Mouse (Mus musculus): Measurements from ENCODE around the gene Cyp2j5. TPM values are rescaled to one million over a fixed set of nuclear protein-coding genes. Genes with fewer than 3 reads are reported as not detected.

The Cyp2j5 gene
- not detected in 2 replicates for polyA plus RNA-seq (2012; rRNA removed)

- no peak for DNase-seq (ENCODE audit: low read depth in 1 of 2, low spot score in 2 of 2)
- H3K27ac ChIP-seq (ENCODE audit: insufficient read depth, low read length), result no peak within 1 kb of the TSS
- H3K4me1 ChIP-seq (ENCODE audit: control insufficient read depth, insufficient read depth, insufficient read length), result no peaks in the 10 kb centered on the region
- 96% methylated on average over 2 of the region's 2 CpGs for WGBS
- TF ChIP-seq POLR2A (IDR thresholded peaks at IDR 0.05; ENCODE audit: low read depth, low read length) (no peak), CTCF (IDR thresholded peaks at IDR 0.05; ENCODE audit: extremely low read depth, insufficient read depth, insufficient read length, insufficient replicate concordance) (no peak)
- no peak within 1 kb of the TSS for H3K4me3 ChIP-seq (ENCODE audit: extremely low read depth, insufficient read depth, insufficient read length)
- H3K36me3 ChIP-seq (ENCODE audit: control insufficient read depth, insufficient read depth, low read length), result no peaks in the 10 kb centered on the region
- no peaks in the 10 kb centered on the region for H3K27me3 ChIP-seq (ENCODE audit: control insufficient read depth, insufficient read depth, low read length)
Measured at GRCm38 (mm10) chr4:96663991-96664390, at the start of gene Cyp2j5. Gene Cyp2j5, minus strand, starts transcription at chr4:96664154.

DNA sequence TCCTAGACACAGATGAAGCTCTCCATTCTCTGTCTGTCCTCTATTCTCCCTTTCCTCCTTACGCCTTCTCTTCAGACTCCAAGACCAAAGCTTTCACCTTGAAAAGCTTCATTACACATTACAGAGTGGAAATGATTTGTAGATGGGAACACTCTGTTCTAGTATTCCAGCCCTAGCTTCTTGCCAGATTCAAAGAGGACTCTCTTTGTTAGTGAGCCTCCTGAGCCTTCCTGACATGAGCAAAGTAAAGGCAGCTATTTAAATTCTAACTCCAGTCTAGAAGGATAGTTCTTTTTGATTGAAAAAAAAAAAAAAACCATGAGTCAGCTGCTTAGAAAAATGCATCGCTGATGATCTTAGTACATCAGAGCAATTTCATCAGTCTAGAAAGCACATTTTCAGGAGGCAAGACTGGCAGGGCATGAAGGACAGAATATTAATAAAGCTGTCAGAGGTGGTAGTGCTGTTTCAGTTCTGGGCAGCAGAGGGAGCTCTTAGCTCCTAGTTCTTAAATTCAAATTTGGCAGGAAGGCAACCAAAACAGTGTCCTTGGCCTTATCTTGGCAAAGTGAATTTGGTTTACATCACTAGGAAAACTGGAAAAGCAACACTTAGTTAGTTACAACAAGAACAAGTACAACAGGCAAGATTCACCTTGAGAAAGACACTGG is 41.5 kb upstream of the Cyp2j5 start:
- H3K4me3 ChIP-seq (ENCODE audit: extremely low read depth, insufficient read depth, insufficient read length), result no peak overlapping the region
- no peaks in the 10 kb centered on the region for H3K27me3 ChIP-seq (ENCODE audit: control insufficient read depth, insufficient read depth, low read length)
- DNase-seq (ENCODE audit: low read depth in 1 of 2, low spot score in 2 of 2), result no peak
- H3K4me1 ChIP-seq (ENCODE audit: control insufficient read depth, insufficient read depth, insufficient read length), result no peaks in the 10 kb centered on the region
- no peaks in the 10 kb centered on the region for H3K36me3 ChIP-seq (ENCODE audit: control insufficient read depth, insufficient read depth, low read length)
- TF ChIP-seq CTCF (IDR thresholded peaks at IDR 0.05; ENCODE audit: extremely low read depth, insufficient read depth, insufficient read length, insufficient replicate concordance) (no peak), POLR2A (IDR thresholded peaks at IDR 0.05; ENCODE audit: low read depth, low read length) (no peak)
- WGBS, result 61% methylated on average over 2 of the region's 2 CpGs
- no peak overlapping the region for H3K27ac ChIP-seq (ENCODE audit: insufficient read depth, low read length)

GRCm38 (mm10) chr4:96698218-96698561 is 34.2 kb upstream of the Cyp2j5 start:
- H3K27ac ChIP-seq (ENCODE audit: insufficient read depth, low read length), result no peak overlapping the region
- H3K4me3 ChIP-seq (ENCODE audit: extremely low read depth, insufficient read depth, insufficient read length), result no peak overlapping the region
- TF ChIP-seq CTCF (IDR thresholded peaks at IDR 0.05; ENCODE audit: extremely low read depth, insufficient read depth, insufficient read length, insufficient replicate concordance) (no peak), POLR2A (IDR thresholded peaks at IDR 0.05; ENCODE audit: low read depth, low read length) (no peak)
- DNase-seq (ENCODE audit: low read depth in 1 of 2, low spot score in 2 of 2), result no peak
- H3K36me3 ChIP-seq (ENCODE audit: control insufficient read depth, insufficient read depth, low read length), result no peaks in the 10 kb centered on the region
- H3K4me1 ChIP-seq (ENCODE audit: control insufficient read depth, insufficient read depth, insufficient read length), result no peaks in the 10 kb centered on the region
- WGBS, result 84% methylated on average over 5 of the region's 5 CpGs
- H3K27me3 ChIP-seq (ENCODE audit: control insufficient read depth, insufficient read depth, low read length), result no peaks in the 10 kb centered on the region

DNA sequence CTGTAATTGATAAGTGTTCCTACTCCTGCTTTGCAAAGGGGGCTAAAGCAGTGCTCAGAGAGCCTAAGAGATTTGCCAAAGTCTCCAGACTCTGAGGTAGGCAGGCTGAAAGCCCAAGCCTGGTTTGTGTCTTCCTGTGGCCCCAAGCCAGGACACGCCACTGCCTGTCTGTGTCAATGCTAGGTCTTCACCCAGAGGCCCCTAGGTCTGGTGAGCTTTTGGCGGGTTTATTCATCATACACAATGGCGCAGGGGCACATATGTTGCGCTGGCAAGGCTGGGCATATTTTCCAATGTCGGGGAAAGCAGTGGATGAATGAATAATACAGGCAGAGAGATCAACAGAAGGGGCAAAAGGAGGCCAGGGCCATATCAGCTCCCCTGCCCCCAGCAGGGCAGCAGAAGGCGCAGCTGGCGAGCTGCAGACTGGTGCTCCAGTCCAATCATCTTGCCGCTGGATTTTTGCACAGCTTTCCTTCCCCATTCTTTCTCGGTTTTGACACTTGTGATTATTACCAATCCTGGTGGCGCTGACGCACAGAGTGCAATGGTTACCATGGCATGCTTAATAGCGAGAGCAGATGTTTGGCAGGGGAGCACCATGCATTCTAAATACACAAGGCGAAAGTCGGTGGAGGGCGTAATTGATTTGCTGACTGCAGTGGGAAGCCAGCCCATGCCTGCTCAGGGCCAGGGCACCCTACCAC is 33.7 kb upstream of the Cyp2j5 start:
- Histone ChIP-seq H3K27me3 (ENCODE audit: control insufficient read depth, insufficient read depth, low read length) (no peaks in the 10 kb centered on the region), H3K4me1 (ENCODE audit: control insufficient read depth, insufficient read depth, insufficient read length) (no peaks in the 10 kb centered on the region), H3K27ac (ENCODE audit: insufficient read depth, low read length) (no peak overlapping the region), H3K36me3 (ENCODE audit: control insufficient read depth, insufficient read depth, low read length) (no peaks in the 10 kb centered on the region), H3K4me3 (ENCODE audit: extremely low read depth, insufficient read depth, insufficient read length) (no peak overlapping the region)
- TF ChIP-seq CTCF (IDR thresholded peaks at IDR 0.05; ENCODE audit: extremely low read depth, insufficient read depth, insufficient read length, insufficient replicate concordance), result no peak
- no peak for TF ChIP-seq POLR2A (IDR thresholded peaks at IDR 0.05; ENCODE audit: low read depth, low read length)
- DNase-seq (ENCODE audit: low read depth in 1 of 2, low spot score in 2 of 2), result no peak
- 93% methylated on average over 15 of the region's 15 CpGs for WGBS

DNA sequence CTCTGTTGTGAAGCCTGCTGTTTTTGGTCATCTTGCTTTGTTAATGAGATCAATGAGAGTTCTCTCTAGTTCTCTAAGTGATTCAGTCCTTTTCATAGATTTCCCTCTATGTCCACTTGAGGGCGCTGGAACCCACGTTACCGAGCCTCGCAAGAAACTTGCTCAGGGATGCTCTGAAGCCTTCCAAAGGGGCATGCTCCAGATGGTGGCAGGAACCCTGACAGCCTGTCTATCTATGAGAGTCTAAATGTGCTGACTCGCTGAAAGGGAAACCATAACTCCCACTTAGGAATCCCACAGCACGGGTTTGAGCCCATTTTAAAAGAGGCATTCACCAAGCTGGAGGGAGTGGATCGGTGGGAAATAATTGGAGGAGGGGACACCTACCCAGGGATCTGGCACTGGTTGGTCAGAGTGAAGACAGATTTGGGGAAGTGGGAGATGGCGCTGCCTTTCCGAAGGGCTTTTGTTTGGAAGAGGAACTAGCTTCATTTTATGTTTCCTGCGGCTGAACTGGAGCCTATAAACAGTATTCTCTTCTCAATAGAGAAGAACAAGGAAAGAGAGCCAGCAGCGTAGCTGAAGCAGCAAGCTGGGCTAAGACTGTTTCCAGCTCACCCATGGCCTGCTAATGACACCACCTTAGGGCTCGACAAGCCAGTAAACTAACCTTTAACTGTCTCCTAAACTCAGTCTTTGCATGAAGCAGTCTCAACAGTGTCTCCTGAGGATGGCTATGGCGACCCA is 32.8 kb upstream of the Cyp2j5 start:
- DNase-seq (ENCODE audit: low read depth in 1 of 2, low spot score in 2 of 2), result no peak
- no peak overlapping the region for H3K4me3 ChIP-seq (ENCODE audit: extremely low read depth, insufficient read depth, insufficient read length)
- 10% methylated on average over 13 of the region's 13 CpGs for WGBS
- no peaks in the 10 kb centered on the region for H3K27me3 ChIP-seq (ENCODE audit: control insufficient read depth, insufficient read depth, low read length)
- no peaks in the 10 kb centered on the region for H3K36me3 ChIP-seq (ENCODE audit: control insufficient read depth, insufficient read depth, low read length)
- H3K4me1 ChIP-seq (ENCODE audit: control insufficient read depth, insufficient read depth, insufficient read length), result no peaks in the 10 kb centered on the region
- TF ChIP-seq CTCF (IDR thresholded peaks at IDR 0.05; ENCODE audit: extremely low read depth, insufficient read depth, insufficient read length, insufficient replicate concordance) (no peak), POLR2A (IDR thresholded peaks at IDR 0.05; ENCODE audit: low read depth, low read length) (no peak)
- H3K27ac ChIP-seq (ENCODE audit: insufficient read depth, low read length), result no peak overlapping the region

- H3K27me3 ChIP-seq (ENCODE audit: control insufficient read depth, insufficient read depth, low read length), result no peaks in the 10 kb centered on the region
- no peaks in the 10 kb centered on the region for H3K4me1 ChIP-seq (ENCODE audit: control insufficient read depth, insufficient read depth, insufficient read length)
- H3K4me3 ChIP-seq (ENCODE audit: extremely low read depth, insufficient read depth, insufficient read length), result no peak overlapping the region
- H3K27ac ChIP-seq (ENCODE audit: insufficient read depth, low read length), result no peak overlapping the region
- DNase-seq (ENCODE audit: low read depth in 1 of 2, low spot score in 2 of 2), result no peak
- no peak for TF ChIP-seq POLR2A (IDR thresholded peaks at IDR 0.05; ENCODE audit: low read depth, low read length)
- no peak for TF ChIP-seq CTCF (IDR thresholded peaks at IDR 0.05; ENCODE audit: extremely low read depth, insufficient read depth, insufficient read length, insufficient replicate concordance)
- 92% methylated on average over 2 of the region's 2 CpGs for whole genome bisulfite sequencing
- no peaks in the 10 kb centered on the region for H3K36me3 ChIP-seq (ENCODE audit: control insufficient read depth, insufficient read depth, low read length)
Measured at GRCm38 (mm10) chr4:96687358-96687803, 23.4 kb upstream of the Cyp2j5 start.
